Mouse (Mus musculus): ENCODE measurements at regions not wholly inside any gene's neighbourhood (a gene's known extent, or its start where the extent isn't known, plus 50 kb on each side); places are given as distances from the start of the nearest gene placed in this dataset.
A peak's percentile ranks its signal among the peaks of the same experiment; 100 is the strongest.

DNA sequence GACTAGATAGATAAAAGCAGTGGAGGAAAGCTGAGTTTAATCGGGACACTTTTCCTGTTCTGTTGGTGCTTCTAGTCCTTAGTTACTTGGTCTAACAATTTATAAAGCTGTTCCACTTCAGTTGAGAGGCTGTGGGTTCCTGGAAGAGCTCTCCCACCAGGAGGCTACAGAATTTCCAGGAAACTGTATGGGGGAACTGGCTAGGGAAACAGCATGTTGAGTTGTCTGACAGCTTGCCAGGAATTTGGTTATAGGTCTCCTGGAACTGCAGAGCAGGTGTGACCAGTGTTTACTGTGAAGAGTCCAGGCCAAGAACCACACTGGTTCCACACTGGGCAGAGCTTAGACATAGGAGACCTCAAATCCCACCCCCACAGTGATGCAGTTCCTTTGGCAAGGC lies 65.0 kb upstream of the Pik3cg start:
- H3K27me3 ChIP-seq (ENCODE audit: control insufficient read depth, insufficient read depth, low read length): no peaks in the 10 kb centered on the region
- 88% methylated on average over 1 of the region's 1 CpGs for WGBS

DNA sequence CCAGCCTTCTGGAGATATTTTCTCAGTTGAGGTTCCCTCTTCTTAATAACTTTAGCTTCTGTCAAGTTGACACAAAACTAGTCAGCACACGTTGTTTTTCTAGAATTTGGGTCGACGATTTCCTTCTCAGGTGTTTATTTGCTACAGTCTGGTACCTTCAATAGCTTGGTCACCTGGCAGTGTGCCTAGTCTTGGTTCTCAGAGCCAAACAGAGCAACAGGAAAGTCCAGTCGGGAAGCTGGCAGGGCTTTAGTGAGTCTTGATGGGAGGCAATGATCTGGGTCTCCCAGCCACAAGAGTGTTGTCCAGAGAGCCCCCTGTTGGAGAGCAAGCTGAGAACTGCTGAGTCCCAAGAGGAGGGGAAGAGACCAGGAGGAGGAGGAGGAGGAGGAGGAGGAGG lies 71.4 kb upstream of the Pik3cg start:
- Histone ChIP-seq H3K4me3 (ENCODE audit: low read depth, low read length) (no peak overlapping the region), H3K27ac (ENCODE audit: low read depth, low read length) (no peak overlapping the region), H3K9ac (ENCODE audit: low read length) (no peak overlapping the region), H3K4me2 (ENCODE audit: low read depth, low read length, severe bottlenecking) (no peak overlapping the region), H3K36me3 (ENCODE audit: control insufficient read depth, insufficient read depth, low read length) (no peaks in the 10 kb centered on the region), H3K9me3 (ENCODE audit: control insufficient read depth, low read length) (no peaks in the 10 kb centered on the region), H3K4me1 (replicated peaks; ENCODE audit: control insufficient read depth, insufficient read depth, low read length) (no peaks in the 10 kb centered on the region), H3K27me3 (ENCODE audit: control insufficient read depth, insufficient read depth, low read length) (no peaks in the 10 kb centered on the region)
- ATAC-seq (replicated peaks; ENCODE audit: low FRiP score): no peak
- 82% methylated on average over 4 of the region's 4 CpGs for WGBS
- DNase-seq (ENCODE audit: low spot score): no peak

More for the DNA sequence above, 65.0 kb upstream of the Pik3cg start:
- no peak overlapping the region for H3K4me3 ChIP-seq (ENCODE audit: low read depth, low read length)
- no peaks in the 10 kb centered on the region for H3K36me3 ChIP-seq (ENCODE audit: control insufficient read depth, insufficient read depth, low read length)
- no peak overlapping the region for H3K9ac ChIP-seq (ENCODE audit: low read length)
- H3K27ac ChIP-seq (ENCODE audit: low read depth, low read length): no peak overlapping the region
- no peaks in the 10 kb centered on the region for H3K9me3 ChIP-seq (ENCODE audit: control insufficient read depth, low read length)
- ATAC-seq (replicated peaks; ENCODE audit: low FRiP score) (no peak), DNase-seq (ENCODE audit: low spot score) (no peak)
- no peaks in the 10 kb centered on the region for H3K4me1 ChIP-seq (replicated peaks; ENCODE audit: control insufficient read depth, insufficient read depth, low read length)
- H3K4me2 ChIP-seq (ENCODE audit: low read depth, low read length, severe bottlenecking): no peak overlapping the region

DNA sequence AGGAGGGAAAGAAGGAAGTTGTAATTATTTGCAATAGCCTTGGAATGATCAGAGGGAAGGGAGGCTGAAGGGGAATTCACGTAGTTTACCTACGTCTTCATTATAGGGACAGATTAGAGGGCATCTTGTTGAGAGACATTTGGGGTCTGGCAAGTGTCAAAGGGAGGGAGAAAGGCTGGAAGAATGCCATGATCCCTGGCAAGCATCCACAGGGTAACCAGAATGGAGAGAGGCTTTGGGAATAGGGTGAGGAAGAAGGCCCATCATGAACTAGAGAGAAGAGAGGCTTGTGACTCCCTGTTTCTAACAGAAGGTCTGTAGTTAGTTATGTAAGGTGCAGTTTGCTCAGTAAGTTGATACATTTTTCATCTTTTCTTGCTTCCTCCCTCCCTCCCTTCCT lies 71.8 kb upstream of the Pik3cg start:
- H3K4me3 ChIP-seq (ENCODE audit: low read depth, low read length): no peak overlapping the region
- no peaks in the 10 kb centered on the region for H3K27me3 ChIP-seq (ENCODE audit: control insufficient read depth, insufficient read depth, low read length)
- no peaks in the 10 kb centered on the region for H3K9me3 ChIP-seq (ENCODE audit: control insufficient read depth, low read length)
- H3K27ac ChIP-seq (ENCODE audit: low read depth, low read length): no peak overlapping the region
- ATAC-seq (replicated peaks; ENCODE audit: low FRiP score): no peak
- 94% methylated on average over 2 of the region's 2 CpGs for WGBS
- H3K36me3 ChIP-seq (ENCODE audit: control insufficient read depth, insufficient read depth, low read length): no peaks in the 10 kb centered on the region
- no peak overlapping the region for H3K9ac ChIP-seq (ENCODE audit: low read length)
- H3K4me2 ChIP-seq (ENCODE audit: low read depth, low read length, severe bottlenecking): no peak overlapping the region
- no peak for DNase-seq (ENCODE audit: low spot score)
- no peaks in the 10 kb centered on the region for H3K4me1 ChIP-seq (replicated peaks; ENCODE audit: control insufficient read depth, insufficient read depth, low read length)

DNA sequence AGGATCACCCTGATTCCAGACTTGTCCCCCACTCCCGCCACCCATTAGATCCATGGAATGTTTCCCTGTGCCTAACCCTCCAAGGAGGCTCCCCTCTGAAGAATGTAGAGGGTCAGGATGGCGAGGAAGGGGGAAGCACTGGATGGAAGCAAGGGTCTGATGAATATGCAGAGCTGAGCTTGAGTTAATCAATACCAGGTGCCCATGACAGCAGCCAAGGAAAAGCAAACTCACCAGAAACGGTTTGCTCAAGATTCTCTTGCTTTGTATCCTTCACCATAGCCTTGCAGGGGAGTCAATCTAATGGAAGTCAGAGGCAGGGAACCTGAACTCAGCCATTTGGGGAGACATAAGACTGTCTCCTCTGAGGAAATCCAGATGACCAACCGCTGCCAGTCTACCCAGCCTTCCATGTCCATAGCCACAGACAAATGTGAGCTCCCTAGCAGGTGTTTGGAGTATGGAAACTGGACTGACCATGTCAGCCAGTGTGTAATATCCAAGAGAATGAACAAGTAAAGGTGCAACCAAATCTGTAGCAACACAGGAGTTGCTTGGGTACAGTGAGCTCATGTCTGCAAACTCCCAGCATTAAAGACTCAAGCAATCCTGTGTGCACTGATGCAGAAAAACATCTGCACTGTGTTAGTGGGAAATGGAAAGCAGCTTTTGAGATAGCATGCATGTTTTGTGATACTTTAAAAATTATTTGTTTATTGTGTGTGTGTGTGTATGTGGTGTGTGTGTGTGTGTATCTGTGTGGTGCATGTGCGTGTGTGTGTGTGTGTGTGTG lies 74.1 kb upstream of the Pik3cg start:
- Histone ChIP-seq H3K4me2 (ENCODE audit: low read depth, low read length, severe bottlenecking) (no peak overlapping the region), H3K9ac (ENCODE audit: low read length) (no peak overlapping the region), H3K4me1 (replicated peaks; ENCODE audit: control insufficient read depth, insufficient read depth, low read length) (no peaks in the 10 kb centered on the region), H3K27ac (ENCODE audit: low read depth, low read length) (no peak overlapping the region), H3K4me3 (ENCODE audit: low read depth, low read length) (no peak overlapping the region), H3K27me3 (ENCODE audit: control insufficient read depth, insufficient read depth, low read length) (no peaks in the 10 kb centered on the region), H3K36me3 (ENCODE audit: control insufficient read depth, insufficient read depth, low read length) (no peaks in the 10 kb centered on the region), H3K9me3 (ENCODE audit: control insufficient read depth, low read length) (no peaks in the 10 kb centered on the region)
- no peak for DNase-seq (ENCODE audit: low spot score)
- 71% methylated on average over 5 of the region's 5 CpGs for whole genome bisulfite sequencing
- no peak for ATAC-seq (replicated peaks; ENCODE audit: low FRiP score)

DNA sequence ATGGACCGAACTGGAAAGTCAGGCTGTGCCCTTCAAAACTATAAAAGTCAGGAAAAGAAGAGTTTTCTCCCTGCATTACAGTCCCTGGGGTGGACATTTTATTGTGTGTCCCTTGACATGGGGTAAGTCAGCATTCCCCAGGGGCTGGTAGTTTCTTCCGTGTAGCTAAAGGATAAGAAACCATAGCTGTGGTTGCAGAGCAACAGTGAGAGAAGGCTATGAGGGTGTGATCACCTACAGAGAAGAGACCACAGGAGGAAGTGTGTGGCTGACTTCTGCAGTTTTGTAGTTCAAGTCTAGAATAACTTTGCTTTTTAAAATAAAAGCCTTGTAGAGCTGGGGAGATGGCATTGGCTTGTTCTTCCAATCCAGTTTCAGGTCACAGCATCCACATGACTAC lies 76.6 kb upstream of the Pik3cg start:
- 87% methylated on average over 2 of the region's 2 CpGs for WGBS
- ATAC-seq (replicated peaks; ENCODE audit: low FRiP score): no peak
- Histone ChIP-seq H3K4me3 (ENCODE audit: low read depth, low read length) (no peak overlapping the region), H3K27me3 (ENCODE audit: control insufficient read depth, insufficient read depth, low read length) (no peaks in the 10 kb centered on the region), H3K9ac (ENCODE audit: low read length) (no peak overlapping the region), H3K9me3 (ENCODE audit: control insufficient read depth, low read length) (no peaks in the 10 kb centered on the region), H3K27ac (ENCODE audit: low read depth, low read length) (no peak overlapping the region), H3K4me1 (replicated peaks; ENCODE audit: control insufficient read depth, insufficient read depth, low read length) (no peaks in the 10 kb centered on the region), H3K4me2 (ENCODE audit: low read depth, low read length, severe bottlenecking) (no peak overlapping the region), H3K36me3 (ENCODE audit: control insufficient read depth, insufficient read depth, low read length) (no peaks in the 10 kb centered on the region)
- no peak for DNase-seq (ENCODE audit: low spot score)

DNA sequence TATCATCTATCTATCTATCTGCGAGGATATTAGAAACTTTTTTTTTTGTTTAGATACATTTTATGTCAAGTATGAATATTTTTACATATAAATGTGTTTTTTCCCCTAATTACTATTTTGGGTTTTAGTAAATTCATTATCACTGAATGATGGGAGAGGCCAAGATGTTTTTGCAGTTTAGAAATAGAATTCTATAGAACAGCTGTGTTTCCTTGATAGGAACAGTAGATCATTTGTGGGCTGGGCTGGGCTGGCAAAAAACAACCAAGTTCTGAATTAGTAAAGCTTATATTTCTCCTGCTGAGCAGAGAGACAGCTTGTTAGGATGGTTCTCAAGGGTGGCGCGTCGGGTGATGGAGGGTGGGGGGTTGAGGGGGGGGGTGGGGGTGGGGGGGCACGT lies 78.2 kb upstream of the Pik3cg start:
- Histone ChIP-seq H3K4me2 (ENCODE audit: low read depth, low read length, severe bottlenecking) (no peak overlapping the region), H3K36me3 (ENCODE audit: control insufficient read depth, insufficient read depth, low read length) (no peaks in the 10 kb centered on the region), H3K27ac (ENCODE audit: low read depth, low read length) (no peak overlapping the region), H3K9me3 (ENCODE audit: control insufficient read depth, low read length) (no peaks in the 10 kb centered on the region), H3K4me1 (replicated peaks; ENCODE audit: control insufficient read depth, insufficient read depth, low read length) (no peaks in the 10 kb centered on the region), H3K4me3 (ENCODE audit: low read depth, low read length) (no peak overlapping the region), H3K27me3 (ENCODE audit: control insufficient read depth, insufficient read depth, low read length) (no peaks in the 10 kb centered on the region), H3K9ac (ENCODE audit: low read length) (no peak overlapping the region)
- WGBS: 25% methylated on average over 5 of the region's 5 CpGs
- no peak for DNase-seq (ENCODE audit: low spot score)
- ATAC-seq (replicated peaks; ENCODE audit: low FRiP score): no peak

DNA sequence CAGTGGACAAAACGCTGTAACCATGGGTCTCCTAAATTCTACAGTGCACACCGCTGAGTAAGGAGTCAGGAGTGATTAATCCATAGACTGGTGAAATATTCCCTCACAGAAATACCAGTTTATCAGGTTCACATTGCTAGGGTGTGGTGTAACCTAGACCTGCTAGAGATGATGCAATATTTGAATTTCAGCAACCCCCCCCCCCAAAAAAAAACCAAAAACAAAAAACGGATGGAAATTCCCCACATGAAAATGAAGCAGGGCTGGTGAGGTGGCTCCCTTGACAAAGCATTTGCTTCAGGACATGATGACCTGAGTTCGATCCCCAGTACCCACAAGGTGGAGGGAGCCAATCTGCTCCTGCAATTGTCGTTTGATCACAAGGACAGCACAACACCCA lies 82.7 kb upstream of the Pik3cg start:
- Histone ChIP-seq H3K9me3 (ENCODE audit: control insufficient read depth, low read length) (no peaks in the 10 kb centered on the region), H3K27ac (ENCODE audit: low read depth, low read length) (no peak overlapping the region), H3K4me1 (replicated peaks; ENCODE audit: control insufficient read depth, insufficient read depth, low read length) (no peaks in the 10 kb centered on the region), H3K36me3 (ENCODE audit: control insufficient read depth, insufficient read depth, low read length) (no peaks in the 10 kb centered on the region), H3K4me2 (ENCODE audit: low read depth, low read length, severe bottlenecking) (no peak overlapping the region), H3K27me3 (ENCODE audit: control insufficient read depth, insufficient read depth, low read length) (no peaks in the 10 kb centered on the region), H3K9ac (ENCODE audit: low read length) (no peak overlapping the region), H3K4me3 (ENCODE audit: low read depth, low read length) (no peak overlapping the region)
- DNase-seq (ENCODE audit: low spot score) (no peak), ATAC-seq (replicated peaks; ENCODE audit: low FRiP score) (no peak)
- 81% methylated on average over 5 of the region's 5 CpGs for WGBS

DNA sequence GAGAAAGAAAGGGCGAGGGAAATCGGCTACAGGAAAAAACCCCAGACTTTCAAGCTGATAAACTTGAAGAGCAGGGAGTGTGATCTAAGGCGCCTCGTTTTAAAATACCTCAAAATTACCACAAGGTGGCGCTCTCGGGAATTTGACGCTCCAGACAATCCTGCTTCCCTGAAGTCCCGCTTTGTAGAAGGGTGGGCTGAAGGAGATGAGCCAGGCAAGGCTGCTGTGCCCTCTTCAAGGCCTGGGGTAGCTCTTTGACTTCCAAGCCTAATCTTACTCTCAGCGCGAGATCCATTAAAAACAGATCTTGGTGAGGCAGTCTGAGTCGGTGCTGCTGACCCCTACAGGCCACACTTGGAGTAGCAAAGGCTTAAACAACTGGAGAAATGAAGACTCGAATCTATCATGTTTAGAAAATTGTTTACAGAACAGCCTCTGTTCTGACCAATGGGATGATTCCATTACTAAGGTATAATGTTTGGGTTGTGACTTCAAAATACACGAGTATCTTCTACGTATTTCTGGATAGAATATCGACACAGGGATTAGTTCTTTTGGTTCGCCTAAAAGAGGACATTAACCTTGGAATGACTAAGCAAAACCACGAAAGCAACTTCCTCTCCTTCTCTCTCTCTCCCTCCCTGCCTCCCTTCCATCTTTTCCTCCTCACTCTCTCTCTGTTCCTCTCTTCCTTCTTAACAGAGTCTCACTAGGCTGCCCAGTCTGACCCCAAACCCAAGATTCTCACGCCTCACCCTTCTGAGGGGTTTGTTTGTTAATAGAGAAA lies 83.7 kb upstream of the Pik3cg start:
- Histone ChIP-seq H3K4me3 (ENCODE audit: low read depth, low read length) (peak overlapping the region; percentile 18; the same call in 1 of the 2 replicates), H3K4me2 (ENCODE audit: low read depth, low read length, severe bottlenecking) (peak overlapping the region; percentile 54), H3K9ac (ENCODE audit: low read length) (peak overlapping the region; percentile 52; the same call in 1 of the 2 replicates), H3K36me3 (ENCODE audit: control insufficient read depth, insufficient read depth, low read length) (no peaks in the 10 kb centered on the region), H3K27me3 (ENCODE audit: control insufficient read depth, insufficient read depth, low read length) (no peaks in the 10 kb centered on the region), H3K9me3 (ENCODE audit: control insufficient read depth, low read length) (no peaks in the 10 kb centered on the region), H3K4me1 (replicated peaks; ENCODE audit: control insufficient read depth, insufficient read depth, low read length) (no peaks in the 10 kb centered on the region), H3K27ac (ENCODE audit: low read depth, low read length) (no peak overlapping the region)
- ATAC-seq (replicated peaks; ENCODE audit: low FRiP score): peak; percentile 79
- DNase-seq (ENCODE audit: low spot score): peak; percentile 77
- WGBS: 26% methylated on average over 18 of the region's 18 CpGs

All from forebrain, embryonic 11.5 days (tissue).